Mouse (Mus musculus): ENCODE measurements around the gene Sgms1.
"Not testable (repeated sequence)": the region's sequence is repeated elsewhere in the genome, so short reads cannot be mapped to it uniquely, and the experiment has no call there.

The Sgms1 gene

DNA sequence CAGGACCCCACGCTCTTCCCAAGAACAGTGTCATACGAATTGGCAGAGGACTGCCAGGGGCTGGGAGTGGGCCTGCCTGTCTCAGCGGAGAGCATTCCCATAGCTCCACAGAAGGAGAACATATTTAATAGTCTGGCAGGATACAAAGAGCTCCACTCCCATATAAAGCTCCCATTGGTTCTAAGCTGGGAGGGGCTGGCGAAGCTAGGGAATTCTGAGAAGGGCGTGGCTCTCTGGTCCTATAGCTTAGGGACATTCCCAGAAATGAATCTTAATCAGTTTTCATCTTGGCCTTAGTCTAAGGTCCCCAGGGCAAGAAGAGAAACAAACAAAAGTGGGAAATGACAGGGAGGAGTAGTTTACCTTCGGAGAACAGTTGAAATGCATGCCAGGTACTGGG lies 247.1 kb downstream of the Sgms1 start:
- DNase-seq (ENCODE audit: low read depth, low spot score) = no peak

DNA sequence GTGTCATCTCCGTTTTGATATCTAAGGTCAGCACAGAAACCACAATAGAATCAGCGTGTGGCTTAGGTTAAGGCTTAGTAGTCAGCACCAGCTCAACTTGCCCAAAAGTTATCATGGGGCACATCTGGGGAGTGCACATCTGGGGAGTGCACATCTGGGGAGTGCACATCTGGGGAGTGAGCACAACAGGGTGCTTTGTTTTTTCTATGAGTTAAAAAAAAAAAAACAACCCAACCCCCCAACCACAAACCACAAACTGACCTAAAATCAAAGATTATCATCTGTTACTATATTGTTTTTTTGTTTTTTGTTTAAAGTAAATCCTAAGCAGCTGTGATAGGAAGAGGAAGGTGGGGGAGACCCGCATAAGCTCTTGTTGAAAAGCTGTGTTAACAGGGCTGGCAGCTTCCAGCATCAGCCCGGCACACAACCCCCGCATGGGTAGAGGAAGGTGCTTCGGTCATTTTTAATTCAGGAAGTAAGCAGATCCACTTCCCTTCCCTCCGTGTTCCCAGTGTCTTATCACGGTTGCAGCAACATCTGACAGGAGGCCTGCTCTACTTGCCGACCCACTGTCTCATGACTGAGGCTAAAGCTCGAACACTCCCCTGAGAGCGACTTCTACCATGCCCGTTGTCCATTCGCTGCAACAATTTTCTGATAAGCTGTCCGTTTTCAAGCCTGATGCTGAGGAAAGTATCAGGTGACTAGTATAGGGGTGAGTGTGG lies 251.0 kb downstream of the Sgms1 start:
- no peak for DNase-seq (ENCODE audit: low read depth, low spot score)

DNA sequence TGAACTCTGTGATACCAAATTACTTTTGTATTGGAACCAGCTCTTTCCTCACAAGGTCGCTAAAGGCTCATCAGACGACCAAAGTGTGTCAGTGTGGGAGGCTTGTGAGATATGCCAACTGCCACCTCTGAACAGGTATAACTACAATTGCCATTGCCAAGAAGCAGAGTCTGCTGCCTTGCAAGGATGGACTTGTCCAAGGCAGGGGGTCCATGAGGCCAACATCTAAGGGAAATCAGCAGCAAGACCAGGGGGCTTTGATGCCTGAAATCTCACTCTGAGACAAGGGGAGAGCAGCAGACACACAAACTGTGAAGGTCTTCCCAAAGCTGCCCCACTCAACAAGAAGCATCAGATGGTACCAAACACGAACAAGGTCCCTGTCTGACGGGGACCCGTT lies 251.6 kb downstream of the Sgms1 start:
- no peak for DNase-seq (ENCODE audit: low read depth, low spot score)

DNA sequence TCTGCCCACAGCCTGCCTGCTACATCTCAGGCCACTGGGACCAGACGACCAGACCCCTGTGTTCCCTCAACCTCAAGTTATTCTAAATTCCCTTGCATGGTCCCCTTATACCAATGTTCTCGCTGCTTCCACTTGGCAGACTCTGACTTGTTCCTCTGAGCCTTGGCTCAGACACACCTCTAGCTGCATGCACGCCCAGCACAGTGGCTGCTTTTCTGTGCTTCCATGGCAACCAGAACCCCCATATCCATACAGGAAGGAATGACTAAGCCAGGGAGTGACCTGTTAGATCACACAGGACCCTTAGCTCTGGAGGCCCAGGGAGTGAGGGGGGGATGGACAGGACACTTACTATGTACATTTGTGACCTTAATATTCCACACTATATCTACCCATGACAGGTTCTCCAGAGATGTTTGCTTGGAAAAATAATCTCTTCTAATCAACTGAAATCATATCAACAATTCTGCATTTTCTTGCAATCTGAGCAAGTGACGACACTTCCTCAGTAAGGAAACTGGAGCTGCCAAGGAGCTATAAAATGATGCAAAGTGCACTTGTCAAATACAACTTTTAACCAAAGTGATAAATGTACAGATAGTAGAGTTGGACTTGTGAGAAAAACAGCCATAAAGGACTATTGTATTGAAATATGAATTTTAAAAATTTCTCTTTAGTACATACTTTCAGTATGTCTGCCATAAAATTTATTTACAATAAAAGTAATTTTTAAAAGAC lies 252.5 kb downstream of the Sgms1 start:
- DNase-seq (ENCODE audit: low read depth, low spot score) = no peak

DNA sequence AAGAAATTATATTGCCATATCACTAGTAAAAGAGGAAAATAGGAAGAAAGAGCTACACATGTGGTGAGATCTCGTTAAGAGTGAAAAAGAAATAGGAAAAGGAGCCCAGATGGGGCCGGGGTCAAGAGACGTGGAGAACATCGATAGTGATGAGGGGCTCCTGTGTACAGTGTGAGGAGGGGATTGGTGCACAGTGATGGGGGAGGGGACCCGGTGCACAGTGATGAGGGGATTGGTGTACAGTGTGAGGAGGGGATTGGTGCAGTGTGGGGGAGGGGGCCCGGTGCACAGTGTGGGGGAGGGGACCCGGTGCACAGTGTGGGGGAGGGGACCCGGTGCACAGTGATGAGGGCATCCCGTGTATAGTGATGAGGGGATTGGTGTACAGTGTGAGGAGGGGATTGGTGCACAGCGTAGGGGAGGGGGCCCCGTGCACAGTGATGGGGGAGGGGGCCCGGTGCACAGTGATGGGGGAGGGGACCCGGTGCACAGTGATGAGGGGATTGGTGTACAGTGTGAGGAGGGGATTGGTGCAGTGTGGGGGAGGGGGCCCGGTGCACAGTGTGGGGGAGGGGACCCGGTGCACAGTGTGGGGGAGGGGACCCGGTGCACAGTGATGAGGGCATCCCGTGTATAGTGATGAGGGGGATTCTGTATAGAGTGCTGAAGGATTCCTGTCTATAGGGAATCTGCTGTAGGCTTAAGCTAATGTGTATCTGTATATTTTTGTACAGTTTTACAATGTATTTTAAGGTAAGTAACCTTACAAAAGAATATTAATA lies 257.6 kb downstream of the Sgms1 start:
- not testable (repeated sequence) for DNase-seq (ENCODE audit: low read depth, low spot score)

DNA sequence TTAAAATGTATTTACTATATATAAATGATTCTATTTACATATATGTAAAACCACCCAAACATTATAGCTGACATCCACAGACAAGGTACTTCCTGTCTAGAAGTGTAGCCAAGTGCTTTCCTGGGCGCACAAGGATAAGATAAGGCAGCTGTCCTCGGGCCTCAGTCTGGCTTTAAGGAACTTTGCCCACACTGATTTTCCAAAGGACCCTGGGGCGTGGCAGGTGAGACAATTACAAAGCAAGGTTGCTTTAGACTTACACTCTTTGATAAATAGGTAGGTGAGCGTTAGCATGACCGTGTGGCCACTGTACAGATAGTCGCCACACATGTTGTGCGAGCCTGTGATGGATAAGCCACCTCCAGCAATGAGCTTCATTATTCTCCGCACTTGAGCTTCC lies 260.2 kb downstream of the Sgms1 start:
- no peak for DNase-seq (ENCODE audit: low read depth, low spot score)

DNA sequence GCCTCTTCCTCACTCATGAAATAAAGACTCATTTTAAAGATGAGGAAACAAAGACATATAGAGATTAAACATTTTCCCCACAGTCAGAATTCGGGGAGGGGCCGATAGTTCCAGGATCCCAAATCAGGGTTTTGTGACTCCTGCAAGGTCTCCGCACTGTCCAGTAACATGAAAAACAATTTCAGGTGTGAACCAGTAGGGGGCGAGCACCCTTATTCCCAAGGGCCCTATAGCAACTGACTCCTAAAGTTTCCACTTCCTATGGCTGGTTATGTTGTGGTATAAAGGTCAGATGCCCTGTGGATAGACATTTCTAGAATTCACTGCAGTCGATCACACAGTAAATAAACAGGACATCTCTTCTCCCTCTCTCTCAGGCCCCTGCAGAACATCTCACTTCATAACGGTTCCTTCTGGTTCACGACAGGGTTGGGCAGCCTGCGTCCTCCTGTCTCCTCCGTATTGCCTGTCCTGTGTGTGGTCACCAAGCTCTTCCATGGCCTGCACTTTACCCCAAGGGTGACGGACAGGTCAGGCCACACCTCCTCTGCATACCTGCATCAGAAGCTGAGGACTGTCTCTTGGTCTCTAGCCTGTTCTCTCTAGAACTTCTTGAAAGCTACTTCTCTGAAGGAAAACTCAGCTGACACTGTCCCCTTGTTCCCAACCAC lies 262.2 kb downstream of the Sgms1 start:
- no peak for DNase-seq (ENCODE audit: low read depth, low spot score)

DNA sequence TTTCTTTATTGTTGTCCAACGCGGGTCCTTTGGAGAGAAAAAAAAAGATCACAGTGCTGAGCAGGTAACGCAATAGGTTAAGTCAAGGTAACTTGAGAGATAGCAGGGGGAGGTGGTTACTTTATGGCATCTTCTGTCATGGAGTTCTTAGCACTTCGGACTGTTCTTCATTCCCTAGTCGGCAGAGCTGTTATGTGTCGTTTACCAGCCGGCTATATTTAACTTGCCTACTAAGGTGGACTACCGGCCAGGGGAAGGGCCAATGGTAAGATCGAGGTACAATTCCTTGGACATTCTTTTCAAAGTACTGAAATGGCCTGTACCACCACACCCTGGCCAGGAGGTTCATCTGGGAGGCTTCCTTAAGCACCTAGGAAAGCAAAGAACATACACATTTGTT lies 265.4 kb downstream of the Sgms1 start:
- DNase-seq (ENCODE audit: low read depth, low spot score) = no peak

DNA sequence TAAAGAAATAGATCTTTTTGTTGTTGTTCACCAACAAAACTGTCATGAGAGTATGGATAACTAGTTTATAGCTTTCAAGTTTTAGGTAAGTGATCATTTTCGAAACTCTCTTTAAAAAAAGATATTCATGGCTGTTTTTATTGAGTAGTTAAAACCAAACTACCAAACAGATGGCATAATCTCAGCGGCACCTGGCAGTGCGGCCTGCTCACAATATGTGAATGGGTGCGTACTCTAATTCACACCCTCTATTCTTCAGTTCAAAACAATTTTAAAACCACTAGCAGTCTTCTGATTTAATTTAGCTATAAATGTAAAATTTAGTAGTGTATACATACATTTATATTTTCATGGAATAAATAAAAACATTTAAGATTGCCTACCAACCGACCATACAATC lies 266.3 kb downstream of the Sgms1 start:
- DNase-seq (ENCODE audit: low read depth, low spot score) = no peak

DNA sequence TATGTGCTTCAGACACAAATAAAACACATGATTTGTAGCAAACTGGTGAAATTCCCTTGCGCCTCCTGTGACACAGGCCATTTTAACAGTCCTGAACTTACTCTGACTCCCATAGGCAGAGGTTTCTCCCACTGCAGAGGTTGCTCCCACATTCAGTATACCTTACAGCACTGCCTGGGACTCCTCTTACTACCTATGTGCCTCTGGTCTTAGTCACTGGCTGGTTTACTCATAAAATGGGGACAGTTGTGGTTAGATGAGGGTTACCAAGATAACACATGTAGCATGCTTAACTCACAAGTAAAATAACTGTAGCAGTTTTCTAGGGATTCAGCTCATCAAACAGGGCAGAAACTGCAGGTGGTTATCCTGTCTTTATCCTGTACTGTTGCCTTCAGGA lies 268.7 kb downstream of the Sgms1 start:
- no peak for DNase-seq (ENCODE audit: low read depth, low spot score)

DNA sequence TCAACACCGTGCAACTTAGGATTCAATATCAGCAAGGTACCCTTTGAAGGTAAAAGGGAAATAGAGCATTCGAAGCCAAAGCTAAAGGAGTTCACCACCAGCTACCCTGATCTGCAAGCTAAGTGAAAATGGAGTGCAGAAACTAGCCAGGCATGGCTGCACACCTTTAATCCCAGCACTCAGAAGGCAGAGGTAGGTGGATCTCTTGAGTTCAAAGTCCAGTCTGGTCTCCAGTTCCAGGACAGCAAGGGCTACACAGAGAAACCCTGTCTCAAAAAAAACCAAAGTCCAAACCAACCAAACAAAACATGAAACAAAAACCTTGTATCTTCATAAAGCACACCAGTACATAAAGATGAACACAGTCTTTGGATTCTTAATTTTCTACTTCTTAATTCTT lies 269.8 kb downstream of the Sgms1 start:
- DNase-seq (ENCODE audit: low read depth, low spot score) = no peak

DNA sequence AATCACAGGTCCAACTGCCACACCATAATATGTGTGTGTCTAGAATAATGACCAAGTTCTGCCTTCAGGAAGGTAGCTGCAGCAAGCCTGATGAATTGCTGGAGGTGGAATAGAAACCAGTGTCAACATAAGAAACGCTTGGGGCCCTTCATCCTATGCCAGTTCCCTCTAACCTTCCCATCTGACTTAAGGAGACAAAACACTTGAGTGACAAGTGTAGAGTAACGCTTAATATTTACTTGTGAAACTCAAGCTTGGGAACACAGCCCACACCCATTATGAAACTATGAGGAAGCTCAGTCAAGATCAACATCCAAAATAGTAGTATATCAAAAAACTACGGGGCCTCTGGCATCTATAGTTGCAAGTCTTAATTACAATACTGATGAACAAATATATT lies 271.0 kb downstream of the Sgms1 start:
- DNase-seq (ENCODE audit: low read depth, low spot score) = no peak

DNA sequence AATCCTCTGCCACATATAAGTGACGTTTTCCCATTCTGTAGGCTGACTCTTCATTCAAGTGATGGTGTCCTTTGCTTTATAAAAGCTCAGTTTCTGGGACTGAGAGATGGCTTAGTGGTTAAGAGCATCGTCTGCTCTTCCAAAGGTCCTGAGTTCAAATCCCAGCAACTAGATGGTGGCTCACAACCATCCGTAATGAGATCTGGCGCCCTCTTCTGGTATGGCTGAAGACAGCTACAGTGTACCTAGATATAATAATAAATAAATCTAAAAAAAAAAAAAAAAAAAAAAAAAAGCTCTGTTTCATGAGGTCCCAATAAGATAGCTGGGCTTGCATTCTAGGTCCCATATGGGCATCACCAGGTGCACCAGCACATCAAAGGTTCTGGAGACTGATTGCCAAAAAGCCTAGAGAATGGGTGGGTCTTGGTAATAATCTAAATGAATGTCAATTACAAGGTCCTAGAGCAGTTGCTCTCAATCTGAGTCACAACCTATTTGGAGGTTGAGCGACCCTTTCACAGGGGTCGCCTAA lies 272.0 kb downstream of the Sgms1 start:
- no peak for DNase-seq (ENCODE audit: low read depth, low spot score)

DNA sequence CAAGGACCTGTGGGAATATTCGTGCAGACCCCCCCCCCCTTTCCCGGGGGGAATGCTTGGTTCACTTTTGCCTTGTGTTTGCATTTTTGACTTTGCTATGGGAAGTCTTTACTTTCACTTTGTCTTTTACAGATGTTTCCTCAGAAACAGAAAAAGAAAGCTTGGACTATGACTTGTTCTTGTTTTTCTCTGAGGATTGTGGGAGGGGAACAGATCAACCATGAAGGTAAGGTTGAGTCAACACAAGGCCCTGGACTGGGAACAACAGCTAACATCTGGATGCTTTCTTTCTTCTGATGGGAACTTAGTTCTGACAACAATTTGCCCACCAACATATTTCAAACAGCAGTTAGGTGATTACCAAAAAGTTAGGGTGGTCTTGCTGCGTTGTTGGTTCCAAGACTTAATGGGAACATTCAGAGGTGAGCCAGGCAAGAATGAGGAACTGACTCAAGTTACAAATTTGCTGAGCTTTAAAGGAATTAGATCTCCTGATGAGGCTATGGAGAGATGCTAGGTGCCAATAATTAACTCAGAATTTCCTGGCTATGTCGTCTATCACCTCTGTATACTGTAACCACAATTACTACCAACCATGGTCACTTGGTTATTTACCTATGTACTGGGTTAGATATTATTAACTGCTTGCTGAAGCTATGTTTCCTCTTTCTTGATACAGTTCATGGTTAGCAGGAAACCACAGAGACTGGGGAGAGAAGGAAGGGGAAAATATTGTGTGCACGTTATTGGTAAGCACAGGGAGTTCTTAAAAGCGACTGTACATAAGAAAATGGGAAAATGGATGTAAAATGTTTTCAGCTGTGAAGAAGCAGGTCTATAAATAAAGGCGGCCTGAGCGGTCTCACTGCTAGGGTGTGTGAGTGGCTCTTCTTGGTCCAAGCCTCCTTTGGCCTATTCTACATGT lies 277.4 kb downstream of the Sgms1 start:
- no peak for DNase-seq (ENCODE audit: low read depth, low spot score)

DNA sequence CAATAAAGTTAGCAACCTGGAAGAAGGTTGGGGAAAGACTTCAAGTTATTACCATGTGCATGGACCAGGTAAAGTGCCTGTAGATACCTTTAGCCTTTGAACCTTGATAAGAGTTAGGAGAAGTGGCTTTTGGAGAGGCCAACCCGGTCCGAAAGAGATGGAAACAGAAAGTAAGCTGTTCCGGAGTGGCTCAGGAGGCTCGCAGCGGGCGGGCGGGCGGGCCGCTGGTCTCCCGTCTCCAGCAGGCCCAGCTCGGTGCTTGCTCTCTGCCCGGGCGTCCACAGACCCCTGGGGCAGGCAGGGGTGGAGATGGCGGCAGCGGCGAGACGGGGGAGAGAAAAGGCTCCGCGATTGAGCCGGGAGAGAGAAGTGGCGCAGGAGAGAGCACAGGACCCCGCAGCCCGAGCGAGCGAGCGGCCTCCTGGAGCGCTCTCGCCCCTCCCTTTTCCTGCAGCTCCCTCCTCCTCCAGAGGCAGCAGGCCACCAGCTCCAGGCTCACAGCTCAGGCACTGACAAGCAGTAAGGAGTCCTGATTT lies 281.7 kb downstream of the Sgms1 start, which contains the start of gene Asah2:
Gene Asah2 (minus strand): TSS at position 441 of the 536 bp plus-strand sequence.
- no peak for DNase-seq (ENCODE audit: low read depth, low spot score)

DNA sequence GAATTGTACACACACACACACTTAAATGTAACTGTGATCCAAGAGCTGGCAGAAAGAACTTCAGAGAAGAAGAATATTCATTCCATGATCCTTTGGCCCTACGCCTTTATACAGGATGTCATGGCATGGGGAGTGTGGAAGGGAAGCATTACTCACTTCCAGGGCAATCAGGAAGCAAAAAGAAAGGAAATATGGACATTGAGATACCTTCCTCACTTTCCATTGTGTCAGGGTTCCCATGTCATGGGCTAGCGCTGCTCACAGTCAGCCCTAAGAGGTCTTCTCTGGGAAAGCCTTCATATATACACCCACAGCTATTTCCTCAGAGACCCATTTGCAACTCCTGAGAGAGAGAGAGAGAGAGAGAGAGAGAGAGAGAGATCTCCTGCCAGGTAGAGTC lies 282.8 kb downstream of the Sgms1 start:
- DNase-seq (ENCODE audit: low read depth, low spot score) = no peak

DNA sequence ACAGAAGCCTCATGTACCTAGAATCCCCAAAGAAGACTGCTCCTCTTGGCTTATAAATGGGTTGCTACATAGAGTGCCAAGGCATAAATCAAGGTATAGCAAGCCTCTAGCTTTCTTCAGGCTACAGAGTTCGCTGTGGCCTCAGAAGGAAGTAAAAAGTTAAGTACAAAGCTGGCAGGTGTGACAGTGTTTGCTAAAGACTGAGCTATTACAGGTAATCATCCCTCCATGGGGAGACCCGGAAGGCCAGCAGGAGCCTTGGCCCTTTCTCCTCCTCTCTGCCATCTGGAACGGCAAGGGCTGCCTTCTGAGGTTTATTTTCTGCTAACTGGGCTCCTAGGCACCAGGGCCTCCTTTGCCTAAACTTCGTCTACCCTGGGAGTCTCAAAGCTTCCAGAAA lies 285.3 kb downstream of the Sgms1 start:
- DNase-seq (ENCODE audit: low read depth, low spot score) = no peak

DNA sequence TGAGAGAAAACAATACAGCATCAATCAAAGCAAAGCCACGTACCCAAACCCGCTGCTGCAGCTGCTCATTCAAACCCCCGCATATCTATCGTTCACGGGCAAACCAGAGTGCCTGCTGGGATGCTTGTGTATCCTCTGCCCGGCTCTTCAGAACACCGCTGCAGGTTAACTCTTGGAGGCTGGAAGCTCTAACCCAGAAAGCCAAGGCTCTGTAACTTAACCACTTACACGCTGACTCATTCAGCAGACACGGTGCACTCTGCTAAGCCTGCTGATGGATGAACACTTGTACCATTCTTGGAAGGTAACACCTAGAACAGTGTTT lies 286.6 kb downstream of the Sgms1 start:
- no peak for DNase-seq (ENCODE audit: low read depth, low spot score)

DNA sequence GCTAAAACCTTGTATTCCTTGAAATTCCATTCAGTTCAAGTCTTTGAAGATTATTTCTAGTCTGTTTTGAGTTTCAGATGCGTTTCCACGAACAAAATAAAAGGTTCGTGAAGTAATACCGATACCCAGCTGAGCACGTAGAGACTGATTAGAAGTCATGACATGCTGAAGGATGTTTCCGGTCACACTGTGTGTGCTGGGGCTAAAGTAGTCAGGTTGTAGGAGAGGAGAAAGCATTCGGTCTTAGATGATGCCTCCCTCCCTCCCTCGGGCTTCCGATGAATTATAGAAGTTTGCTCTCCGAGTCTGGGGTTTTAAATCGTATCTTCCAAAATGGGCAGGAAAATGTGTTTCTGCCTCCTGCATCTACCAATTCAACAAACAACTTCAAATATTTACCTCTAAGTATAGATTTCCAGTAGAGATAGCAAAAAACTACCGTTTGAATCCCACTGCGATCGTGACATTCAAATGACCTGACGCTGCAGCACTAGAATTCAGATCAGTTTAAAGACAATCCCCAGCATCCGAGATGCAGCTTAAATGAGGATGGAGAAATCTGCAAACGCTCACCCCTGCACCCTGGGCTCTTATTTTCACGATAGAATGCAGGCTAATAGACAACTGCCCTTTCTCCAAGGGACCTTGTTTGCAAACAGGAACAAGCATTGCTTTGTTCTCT lies 287.1 kb downstream of the Sgms1 start:
- DNase-seq (ENCODE audit: low read depth, low spot score) = no peak

DNA sequence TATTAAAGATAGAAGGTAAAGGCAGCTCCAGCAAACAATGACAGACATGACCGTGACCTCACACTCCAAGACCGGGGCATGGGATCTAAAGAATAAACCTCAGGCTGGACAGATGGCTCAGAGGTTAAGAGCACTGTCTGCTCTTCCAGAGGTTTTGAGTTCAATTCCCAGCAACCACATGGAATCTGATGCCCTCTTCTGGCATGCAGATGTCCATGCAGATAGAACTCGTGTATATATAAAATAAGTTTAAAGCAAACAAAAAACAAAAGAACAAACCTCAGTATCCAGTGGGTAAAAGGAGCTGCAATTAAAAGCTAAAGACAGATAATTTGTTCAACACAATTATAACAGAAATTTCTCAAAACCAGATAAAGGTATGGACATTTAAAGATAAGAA lies 290.9 kb downstream of the Sgms1 start:
- no peak for DNase-seq (ENCODE audit: low read depth, low spot score)
